Mouse (Mus musculus): ENCODE measurements around the gene Methig1.

DNA sequence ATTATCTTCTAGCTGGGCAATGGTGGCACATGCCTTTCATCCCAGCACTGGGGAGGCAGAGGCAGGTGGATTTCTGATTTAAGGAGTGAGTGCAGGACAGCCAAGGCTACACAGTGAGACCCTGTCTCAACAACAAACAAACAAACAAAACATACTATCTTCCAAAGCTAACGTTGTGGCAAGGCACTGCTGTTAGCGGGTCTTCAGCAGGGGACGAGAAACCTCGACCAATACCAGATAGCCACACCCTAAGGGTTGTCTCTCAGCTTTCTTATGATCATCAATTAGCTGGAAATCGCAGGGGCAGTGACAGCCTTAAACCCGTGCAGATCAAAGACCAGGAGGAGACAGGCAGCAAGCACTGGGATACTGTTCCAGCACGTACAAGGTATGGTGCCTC is 11.3 kb downstream of the Methig1 start, which contains the start of gene Higd1c:
- TF ChIP-seq CHD2 (IDR thresholded peaks at IDR 0.05; ENCODE audit: low read depth, low read length) (no peak), ZNF384 (IDR thresholded peaks at IDR 0.05; ENCODE audit: low read depth, low read length) (no peak)

All from ES-E14 (cell line).